Mouse (Mus musculus) mouse trophoblast stem cell (cell line): Measurements from ENCODE around the gene Hexdc.

Source experiments
- in situ Hi-C, 2 experiments: fragments of 300-500 bp; cut with MseI, MboI; formaldehyde crosslinking; loops; 2 replicates in 1 of 2; 3 replicates in 1 of 2; pipeline ENCODE4 v1.15.1; 2025

The Hexdc gene

GRCm38 (mm10) chr11:121228129-121229017 lies 24.1 kb downstream of the Hexdc start:
- in situ Hi-C loops = no loop called here

DNA sequence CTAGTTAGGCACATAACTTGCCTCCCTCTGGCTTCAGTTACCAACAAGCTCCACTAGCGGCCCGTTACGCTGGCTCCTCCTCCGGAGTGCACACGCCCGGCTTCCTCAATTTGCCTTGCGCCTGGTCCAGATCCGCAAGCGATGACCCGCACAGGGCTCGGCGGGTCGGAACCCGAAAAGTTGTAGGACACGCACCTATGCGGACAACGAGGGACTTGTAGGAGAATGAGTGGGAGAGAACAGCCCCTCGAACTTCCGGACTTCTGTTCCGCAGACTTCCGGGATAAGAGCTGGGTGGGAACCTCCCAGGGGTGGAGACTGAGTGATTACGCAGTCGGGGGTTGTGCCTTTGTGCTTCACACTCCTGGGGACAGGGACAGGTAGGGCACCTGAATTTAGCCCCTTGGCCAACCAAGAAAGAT lies 24.8 kb downstream of the Hexdc start, which contains the start of gene Cybc1:
Cybc1 (minus strand) TSS at position 305 of the 422 bp plus-strand sequence.
- in situ Hi-C loops = no loop called here

DNA sequence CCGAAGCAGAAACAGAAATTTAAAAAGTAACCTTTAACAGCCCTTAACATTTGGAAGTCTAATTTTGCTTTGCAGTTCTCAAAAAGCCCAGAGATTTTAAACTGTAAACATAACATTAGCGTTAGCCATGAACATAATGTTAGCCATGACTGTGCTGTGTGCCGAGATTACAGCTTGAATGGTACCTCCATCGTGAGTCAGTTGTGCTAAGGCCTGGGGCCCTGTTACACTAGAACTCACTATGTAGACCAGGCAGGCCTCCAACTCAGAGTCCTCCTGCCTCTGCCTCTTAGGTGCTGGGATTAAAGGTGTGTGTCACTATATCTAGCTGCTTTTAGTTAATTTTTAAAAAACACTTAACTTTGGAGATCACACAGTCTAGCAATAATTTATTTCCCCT lies 27.0 kb downstream of the Hexdc start:
- in situ Hi-C loops = no loop called here

- in situ Hi-C loops = no loop called here
These were observed 27.5 kb downstream of the Hexdc start for GRCm38 (mm10) chr11:121231628-121232291.

GRCm38 (mm10) chr11:121232706-121233105 lies 28.5 kb downstream of the Hexdc start:
- in situ Hi-C loops = no loop called here

DNA sequence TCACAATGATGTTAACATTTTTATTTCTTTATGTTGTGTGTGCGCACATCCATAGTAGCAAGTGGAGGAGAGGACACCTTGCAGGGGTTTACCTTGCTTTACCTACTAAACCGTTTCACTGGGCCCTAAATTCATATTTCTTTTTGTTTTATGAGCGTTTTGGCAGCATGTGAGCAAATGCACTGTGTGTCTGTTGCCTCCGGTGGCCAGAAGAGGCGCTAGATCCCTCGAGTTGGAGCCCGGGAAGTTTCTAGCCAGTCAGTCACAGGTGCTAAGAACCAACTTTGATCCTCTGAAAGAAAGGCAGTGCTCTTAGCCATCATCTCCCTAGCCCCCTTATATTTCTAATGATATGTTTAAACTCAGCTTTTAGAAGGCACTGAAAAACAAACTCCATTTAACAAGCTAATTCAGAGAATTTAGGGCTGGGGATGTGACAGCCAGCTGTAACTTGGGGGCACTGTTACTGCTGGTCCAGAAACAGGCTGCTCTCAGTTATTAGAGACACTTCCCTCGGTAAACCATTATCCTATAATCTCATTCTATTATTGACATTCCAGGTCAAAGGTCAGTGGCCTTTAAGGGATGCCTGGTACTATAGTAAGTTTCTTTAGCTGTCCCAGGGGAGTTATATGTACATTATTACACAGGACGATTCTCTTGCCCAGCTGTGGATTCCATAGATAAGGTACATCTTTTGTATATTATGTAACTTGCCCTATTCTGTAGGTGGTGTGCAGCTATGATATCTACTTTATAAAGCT lies 31.4 kb downstream of the Hexdc start:
- in situ Hi-C loops = no loop called here

DNA sequence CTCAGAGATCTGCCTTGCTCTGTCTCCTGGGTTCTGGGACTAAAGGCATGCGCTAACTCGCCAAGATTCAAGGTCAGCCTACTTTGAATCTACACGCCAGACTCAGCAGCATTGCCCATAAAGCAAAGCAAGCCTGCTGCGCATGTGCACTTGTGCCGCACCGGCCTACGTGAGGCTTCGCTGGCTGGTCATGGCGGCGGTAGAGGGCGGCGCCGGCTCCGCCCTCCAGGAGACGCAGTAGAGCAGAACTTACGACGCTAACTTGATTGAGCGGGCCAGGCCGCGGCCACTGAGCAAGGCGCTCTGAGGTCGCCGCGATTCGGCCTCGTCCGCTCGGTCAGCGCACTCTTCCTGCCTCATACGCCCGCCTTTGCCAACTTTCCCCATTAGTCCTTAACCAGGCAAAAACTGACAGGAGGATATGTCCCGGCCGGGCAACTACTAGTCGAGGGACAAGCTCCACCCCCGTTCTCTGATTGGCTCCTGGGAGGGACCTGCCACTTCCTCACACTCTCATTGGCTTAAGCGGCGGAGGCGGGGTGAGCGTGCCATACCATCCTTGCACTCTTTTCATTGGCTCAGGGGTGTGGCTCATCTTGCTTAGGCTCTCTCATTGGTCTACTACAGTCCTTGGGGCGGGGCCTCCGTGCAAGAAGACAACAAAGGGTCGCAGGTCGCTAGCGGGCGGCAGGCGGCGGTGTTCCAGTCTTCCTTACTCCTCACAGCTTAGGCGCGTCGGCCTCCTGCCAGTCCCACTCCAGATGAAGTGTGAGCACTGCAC lies 32.5 kb downstream of the Hexdc start, which contains the start of gene Narf:
Narf (plus strand) TSS at position 690 of the 781 bp plus-strand sequence.
- in situ Hi-C loops = no loop called here

GRCm38 (mm10) chr11:121237345-121238128 lies 33.3 kb downstream of the Hexdc start:
- in situ Hi-C loops = no loop called here

GRCm38 (mm10) chr11:121239669-121240068 lies 35.4 kb downstream of the Hexdc start:
- in situ Hi-C loops = no loop called here

DNA sequence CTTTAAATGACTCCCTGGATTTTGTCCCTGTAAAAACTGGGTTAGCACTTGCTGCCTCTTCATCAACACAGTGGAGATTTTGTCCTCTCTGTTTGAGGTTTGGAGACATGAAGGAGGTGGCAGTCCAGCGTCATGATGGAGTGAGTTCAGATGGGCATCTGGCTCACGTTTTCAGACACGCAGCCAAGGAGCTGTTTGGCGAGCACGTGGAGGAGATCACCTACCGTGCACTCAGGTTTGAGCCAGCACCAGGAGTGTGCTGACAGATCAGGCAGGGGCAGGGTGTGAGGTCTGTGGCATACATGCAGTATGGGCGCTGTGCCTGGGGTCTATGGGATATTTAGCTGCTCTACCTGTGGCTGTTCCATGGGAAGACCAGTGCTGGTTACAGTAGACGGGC lies 46.0 kb downstream of the Hexdc start:
- in situ Hi-C loops = no loop called here

- in situ Hi-C loops = no loop called here
These were observed 55.2 kb downstream of the Hexdc start, which contains the start of gene Foxk2 for GRCm38 (mm10) chr11:121259160-121260100. Foxk2 (plus strand) TSS chr11:121259990.

DNA sequence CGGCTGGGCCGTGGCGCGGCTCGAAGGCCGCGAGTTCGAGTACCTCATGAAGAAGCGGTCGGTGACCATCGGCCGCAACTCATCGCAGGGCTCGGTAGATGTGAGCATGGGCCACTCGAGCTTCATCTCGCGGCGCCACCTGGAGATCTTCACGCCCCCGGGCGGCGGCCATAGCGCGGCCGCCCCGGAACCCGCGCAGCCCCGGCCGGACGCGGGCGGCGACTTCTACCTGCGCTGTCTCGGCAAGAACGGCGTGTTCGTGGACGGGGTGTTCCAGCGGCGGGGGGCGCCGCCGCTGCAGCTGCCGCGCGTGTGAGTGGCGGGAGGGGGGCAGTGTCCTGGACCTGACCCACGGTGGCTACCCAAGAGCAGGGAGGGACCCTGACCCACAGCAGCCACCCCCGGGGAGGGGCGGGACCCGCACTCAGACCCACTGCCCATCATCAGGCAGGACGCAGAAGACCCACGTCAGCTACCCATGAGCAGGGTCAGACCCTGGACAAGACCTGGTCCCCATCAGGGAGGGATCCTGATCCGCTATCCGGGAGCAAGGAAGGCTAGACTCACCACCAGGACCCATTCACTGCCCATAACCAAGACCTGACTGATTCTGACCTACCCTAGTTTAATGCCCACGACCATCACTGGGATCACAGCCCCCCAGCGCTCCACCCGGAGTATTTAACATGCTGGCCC lies 56.1 kb downstream of the Hexdc start:
- in situ Hi-C loops = no loop called here

DNA sequence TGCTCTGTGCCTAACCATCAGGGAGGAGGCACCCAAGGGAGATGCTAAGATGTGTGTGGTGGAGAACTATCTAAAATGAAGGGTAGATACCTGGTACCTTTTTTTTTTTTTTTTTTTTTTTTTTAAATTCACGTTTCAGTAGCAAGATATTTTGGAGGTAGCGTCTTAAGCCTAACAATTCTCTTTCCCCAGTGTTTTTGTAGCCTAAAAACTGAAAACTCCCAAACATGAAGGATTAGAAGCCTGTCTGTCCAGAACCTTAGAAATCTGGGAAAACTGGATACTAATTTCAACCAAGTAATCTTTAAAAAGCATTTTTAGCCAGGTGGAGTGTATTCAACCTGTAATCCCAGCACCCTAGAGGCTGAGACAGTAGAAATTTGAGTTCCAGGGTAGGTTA lies 56.8 kb downstream of the Hexdc start:
- in situ Hi-C loops = no loop called here
